Mouse (Mus musculus) liver, embryonic 11.5 days (tissue): Measurements from ENCODE around the gene Mesp1. TPM values are rescaled to one million over a fixed set of nuclear protein-coding genes. Genes with fewer than 3 reads are reported as not detected.
A peak's percentile ranks its signal among the peaks of the same experiment; 100 is the strongest.

Source experiments
- ATAC-seq: fragments of 200-750 bp; cut with Nextera tagmentation; replicated peaks from 2 replicates; pipeline ENCODE4 v1.8.0; 2017; ENCODE audit warnings: moderate number of reproducible peaks, mild to moderate bottlenecking, moderate TSS enrichment, moderate library complexity; ENCODE audit not compliant: low FRiP score
- DNase-seq: peaks from one replicate; pipeline ENCODE4 v3.0.0-alpha.2; 2017; ENCODE audit warnings: low spot score
- H3K27ac ChIP-seq: fragments of 300-500 bp; sonication (generic); 2 replicates; pipeline ENCODE4 v1.5.1; 2014; ENCODE audit warnings: mild to moderate bottlenecking, low read depth, low read length, control low read depth
- H3K27me3 ChIP-seq: fragments of 300-500 bp; sonication (generic); replicated peaks from 2 replicates; pipeline ENCODE4 v1.6.1; 2014; ENCODE audit warnings: low read length, mixed read lengths; ENCODE audit not compliant: control insufficient read depth, insufficient read depth
- H3K36me3 ChIP-seq: fragments of 300-500 bp; sonication (generic); 2 replicates; pipeline ENCODE4 v1.6.1; 2014; ENCODE audit warnings: mild to moderate bottlenecking, low read length, moderate library complexity, mixed read lengths; ENCODE audit not compliant: control insufficient read depth, insufficient read depth
- H3K4me1 ChIP-seq: fragments of 300-500 bp; sonication (generic); replicated peaks from 2 replicates; pipeline ENCODE4 v1.6.1; 2014; ENCODE audit warnings: low read length, mixed read lengths; ENCODE audit not compliant: control insufficient read depth, insufficient read depth
- H3K4me2 ChIP-seq: fragments of 300-500 bp; sonication (generic); 2 replicates; pipeline ENCODE4 v1.6.1; 2014; ENCODE audit warnings: mild to moderate bottlenecking, control low read depth, moderate library complexity
- H3K4me3 ChIP-seq: fragments of 300-500 bp; sonication (generic); 2 replicates; pipeline ENCODE4 v1.5.1; 2014; ENCODE audit warnings: low read depth, low read length, control low read depth
- H3K9ac ChIP-seq: fragments of 300-500 bp; sonication (generic); 2 replicates; pipeline ENCODE4 v1.6.1; 2014; ENCODE audit warnings: low read depth, low read length, control low read depth
- H3K9me3 ChIP-seq: fragments of 300-500 bp; sonication (generic); 2 replicates; pipeline ENCODE4 v1.6.1; 2016; ENCODE audit warnings: low read length, inconsistent platforms, mixed read lengths; ENCODE audit not compliant: control insufficient read depth
- WGBS: fragments of 180-500 bp; shearing (Covaris S2); extraction: QIAGEN DNeasy Blood & Tissue Kit; methylation state at CpG from one replicate; pipeline ENCODE4 v1.1.7; 2014; 5-methylcytosine and 5-hydroxymethylcytosine counted together
- polyA plus RNA-seq: library from polyadenylated mRNA; unstranded; fragments of >200 nt; fragmentation: Nextera tagmentation; extraction: Ambion mirVana; gene quantifications from 2 replicates; pipeline ENCODE4 v1.2.1, GENCODE M21; 2014

Gene Mesp1
- polyA plus RNA-seq, 1 experiment from 2014 or later, result not detected

- no peaks in the 10 kb centered on the region for H3K4me1 ChIP-seq
- H3K4me2 ChIP-seq, result no peak overlapping the region
- DNase-seq, result no peak
- H3K27ac ChIP-seq, result no peak overlapping the region
- H3K27me3 ChIP-seq, result no peaks in the 10 kb centered on the region
- ATAC-seq, result no peak
- H3K9ac ChIP-seq, result no peak overlapping the region
- no peaks in the 10 kb centered on the region for H3K9me3 ChIP-seq
- no peak overlapping the region for H3K4me3 ChIP-seq
- no peaks in the 10 kb centered on the region for H3K36me3 ChIP-seq
These were observed 33.8 kb downstream of the Mesp1 start for GRCm38 (mm10) chr7:79759766-79760165.

GRCm38 (mm10) chr7:79758176-79758575 is 35.4 kb downstream of the Mesp1 start:
- DNase-seq (no peak), ATAC-seq (no peak)
- no peaks in the 10 kb centered on the region for H3K27me3 ChIP-seq
- 52% methylated on average over 6 of the region's 6 CpGs for WGBS
- H3K9ac ChIP-seq, result no peak overlapping the region
- no peaks in the 10 kb centered on the region for H3K4me1 ChIP-seq
- no peak overlapping the region for H3K4me2 ChIP-seq
- no peak overlapping the region for H3K27ac ChIP-seq
- no peak overlapping the region for H3K4me3 ChIP-seq
- no peaks in the 10 kb centered on the region for H3K36me3 ChIP-seq
- no peaks in the 10 kb centered on the region for H3K9me3 ChIP-seq

GRCm38 (mm10) chr7:79756334-79756733 is 37.3 kb downstream of the Mesp1 start:
- no peak for ATAC-seq
- Histone ChIP-seq H3K27me3 (no peaks in the 10 kb centered on the region), H3K9ac (no peak overlapping the region), H3K9me3 (no peaks in the 10 kb centered on the region), H3K4me3 (no peak overlapping the region), H3K36me3 (no peaks in the 10 kb centered on the region), H3K4me1 (no peaks in the 10 kb centered on the region), H3K27ac (no peak overlapping the region), H3K4me2 (no peak overlapping the region)
- 47% methylated on average over 2 of the region's 2 CpGs for WGBS
- DNase-seq, result no peak

GRCm38 (mm10) chr7:79749511-79749910 is 44.1 kb downstream of the Mesp1 start:
- H3K9ac ChIP-seq, result no peak overlapping the region
- H3K27me3 ChIP-seq, result no peaks in the 10 kb centered on the region
- no peak for DNase-seq
- H3K4me1 ChIP-seq, result no peaks in the 10 kb centered on the region
- no peaks in the 10 kb centered on the region for H3K36me3 ChIP-seq
- no peak overlapping the region for H3K4me2 ChIP-seq
- no peak overlapping the region for H3K27ac ChIP-seq
- H3K9me3 ChIP-seq, result no peaks in the 10 kb centered on the region
- ATAC-seq, result no peak
- 89% methylated on average over 6 of the region's 6 CpGs for WGBS
- H3K4me3 ChIP-seq, result no peak overlapping the region

GRCm38 (mm10) chr7:79747659-79748058 is 45.9 kb downstream of the Mesp1 start:
- 69% methylated on average over 6 of the region's 6 CpGs for WGBS
- no peak for ATAC-seq
- DNase-seq, result no peak

GRCm38 (mm10) chr7:79744585-79744984 is 49.0 kb downstream of the Mesp1 start:
- Histone ChIP-seq H3K36me3 (no peaks in the 10 kb centered on the region), H3K9me3 (no peaks in the 10 kb centered on the region), H3K9ac (no peak overlapping the region), H3K4me3 (no peak overlapping the region), H3K27ac (no peak overlapping the region), H3K27me3 (no peaks in the 10 kb centered on the region), H3K4me1 (peaks cover 3% of the 10 kb centered on the region; the same call in 1 of the 2 replicates), H3K4me2 (no peak overlapping the region)
- 47% methylated on average over 5 of the region's 5 CpGs for WGBS
- DNase-seq (no peak), ATAC-seq (no peak)

More at GRCm38 (mm10) chr7:79747659-79748058, 45.9 kb downstream of the Mesp1 start:
- H3K4me1 ChIP-seq, result peaks cover 3% of the 10 kb centered on the region; the same call in 1 of the 2 replicates
- no peaks in the 10 kb centered on the region for H3K9me3 ChIP-seq
- no peak overlapping the region for H3K4me2 ChIP-seq
- no peak overlapping the region for H3K9ac ChIP-seq
- H3K4me3 ChIP-seq, result no peak overlapping the region
- no peak overlapping the region for H3K27ac ChIP-seq
- H3K36me3 ChIP-seq, result no peaks in the 10 kb centered on the region
- H3K27me3 ChIP-seq, result no peaks in the 10 kb centered on the region

GRCm38 (mm10) chr7:79744051-79744450 is 49.5 kb downstream of the Mesp1 start:
- 91% methylated on average over 9 of the region's 9 CpGs for WGBS
- H3K9ac ChIP-seq, result no peak overlapping the region
- H3K27me3 ChIP-seq, result no peaks in the 10 kb centered on the region
- DNase-seq (no peak), ATAC-seq (no peak)
- no peak overlapping the region for H3K4me3 ChIP-seq
- H3K4me2 ChIP-seq, result no peak overlapping the region
- H3K27ac ChIP-seq, result no peak overlapping the region
- no peaks in the 10 kb centered on the region for H3K9me3 ChIP-seq
- H3K4me1 ChIP-seq, result peaks cover 3% of the 10 kb centered on the region; the same call in 1 of the 2 replicates
- H3K36me3 ChIP-seq, result no peaks in the 10 kb centered on the region

GRCm38 (mm10) chr7:79742659-79743536 is 50.7 kb downstream of the Mesp1 start, which contains the start of the genes Pex11a and Wdr93:
TSS of gene Pex11a (minus strand) at chr7:79743131.
TSS of gene Wdr93 (plus strand) at chr7:79743163.
- DNase-seq, result peak; percentile 78
- H3K4me1 ChIP-seq, result peaks cover 3% of the 10 kb centered on the region; the same call in 1 of the 2 replicates
- H3K4me3 ChIP-seq, result peak within 1 kb of the TSS; percentile 69
- no peaks in the 10 kb centered on the region for H3K27me3 ChIP-seq
- peak; percentile 82 for ATAC-seq
- H3K9ac ChIP-seq, result peak within 1 kb of the TSS; percentile 55
- no peaks in the 10 kb centered on the region for H3K36me3 ChIP-seq
- no peak within 1 kb of the TSS for H3K27ac ChIP-seq
- WGBS, result 3% methylated on average over 46 of the region's 46 CpGs
- H3K4me2 ChIP-seq, result peak within 1 kb of the TSS; percentile 99
- H3K9me3 ChIP-seq, result no peaks in the 10 kb centered on the region

- Histone ChIP-seq H3K4me2 (peak overlapping the region; percentile 99), H3K9ac (peak overlapping the region; percentile 55; the same call in 1 of the 2 replicates), H3K27ac (no peak overlapping the region), H3K27me3 (no peaks in the 10 kb centered on the region), H3K36me3 (no peaks in the 10 kb centered on the region), H3K4me1 (peaks cover 3% of the 10 kb centered on the region; the same call in 1 of the 2 replicates), H3K4me3 (peak overlapping the region; percentile 69), H3K9me3 (no peaks in the 10 kb centered on the region)
- 17% methylated on average over 11 of the region's 11 CpGs for WGBS
- ATAC-seq (no peak), DNase-seq (no peak)
These were observed 51.3 kb downstream of the Mesp1 start for GRCm38 (mm10) chr7:79742277-79742658.
